Mouse (Mus musculus) olfactory bulb, adult 2 months (tissue): ENCODE data around the gene Vmn1r34.

ENCODE experiments used
- CTCF ChIP-seq: fragments of 200-500 bp; IDR thresholded peaks from 2 replicates; pipeline ENCODE4 v1.5.1; 2012; ENCODE audit warnings: low read depth, mild to moderate bottlenecking, low read length, moderate library complexity; ENCODE audit not compliant: insufficient read depth
- POLR2A ChIP-seq: fragments of 200-500 bp; IDR thresholded peaks from 2 replicates; pipeline ENCODE4 v1.6.1; 2012; ENCODE audit warnings: mild to moderate bottlenecking, low read depth, low read length, moderate library complexity; ENCODE audit not compliant: insufficient read depth

DNA sequence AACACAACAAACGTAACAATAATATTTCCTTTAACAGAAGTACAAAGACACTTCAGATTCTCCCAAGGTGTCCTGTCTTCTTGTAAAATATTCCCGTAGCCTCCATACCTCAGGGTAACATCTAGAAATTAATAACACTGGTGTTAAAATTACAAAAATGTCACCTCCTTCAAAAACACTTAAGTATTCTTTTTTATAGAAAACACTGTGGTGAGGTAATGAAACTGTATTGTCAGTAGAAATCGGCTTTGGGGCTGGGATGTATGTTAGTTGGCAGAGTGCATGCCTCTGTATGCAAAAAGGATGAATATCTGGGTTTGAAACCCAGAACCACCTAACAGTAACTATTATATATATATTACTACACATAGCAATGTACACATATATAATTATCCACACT is 42.1 kb upstream of the Vmn1r34 start, which contains the start of gene Vmn1r35:
- TF ChIP-seq CTCF = no peak
- no peak for TF ChIP-seq POLR2A
